Mouse (Mus musculus): ENCODE measurements at regions not wholly inside any gene's neighbourhood (a gene's known extent, or its start where the extent isn't known, plus 50 kb on each side); places are given as distances from the start of the nearest gene placed in this dataset.
A peak's percentile ranks its signal among the peaks of the same experiment; 100 is the strongest.

DNA sequence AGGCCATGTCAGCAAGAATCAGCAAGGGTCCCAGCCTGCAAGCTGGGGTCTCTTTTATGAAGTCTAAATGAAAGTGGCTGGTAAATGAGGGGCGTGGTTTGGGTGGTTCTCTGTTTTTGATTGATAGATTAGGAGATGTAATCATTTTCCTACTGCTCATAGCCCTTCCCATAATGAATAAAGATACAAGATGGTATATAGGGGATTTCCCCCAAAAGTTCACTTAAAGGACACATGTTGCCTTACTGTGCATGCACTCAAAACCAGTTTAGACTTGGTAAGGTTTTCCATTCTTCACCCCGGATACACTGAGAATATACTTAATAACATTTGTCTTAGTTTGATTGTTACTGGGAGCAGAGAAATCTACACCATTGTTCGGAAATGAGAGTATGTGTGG is 262.4 kb upstream of the Zfp703 start:
- H3K27ac ChIP-seq (ENCODE audit: insufficient read depth, low read length) = no peak overlapping the region
- no peak overlapping the region for H3K4me3 ChIP-seq (replicated peaks; ENCODE audit: insufficient read depth, low read depth, low read length)
- no peak for DNase-seq
- no peaks in the 10 kb centered on the region for H3K4me1 ChIP-seq (ENCODE audit: control insufficient read depth, insufficient read depth, low read length)
- TF ChIP-seq CTCF (IDR thresholded peaks at IDR 0.05; ENCODE audit: borderline replicate concordance, insufficient read depth, low read depth, low read length) = no peak
- no peak for TF ChIP-seq POLR2A (IDR thresholded peaks at IDR 0.05; ENCODE audit: borderline replicate concordance, insufficient read depth, low read length)
- no peaks in the 10 kb centered on the region for H3K27me3 ChIP-seq (ENCODE audit: control insufficient read depth, insufficient read depth, low read length)
- WGBS = 94% methylated on average over 3 of the region's 3 CpGs

DNA sequence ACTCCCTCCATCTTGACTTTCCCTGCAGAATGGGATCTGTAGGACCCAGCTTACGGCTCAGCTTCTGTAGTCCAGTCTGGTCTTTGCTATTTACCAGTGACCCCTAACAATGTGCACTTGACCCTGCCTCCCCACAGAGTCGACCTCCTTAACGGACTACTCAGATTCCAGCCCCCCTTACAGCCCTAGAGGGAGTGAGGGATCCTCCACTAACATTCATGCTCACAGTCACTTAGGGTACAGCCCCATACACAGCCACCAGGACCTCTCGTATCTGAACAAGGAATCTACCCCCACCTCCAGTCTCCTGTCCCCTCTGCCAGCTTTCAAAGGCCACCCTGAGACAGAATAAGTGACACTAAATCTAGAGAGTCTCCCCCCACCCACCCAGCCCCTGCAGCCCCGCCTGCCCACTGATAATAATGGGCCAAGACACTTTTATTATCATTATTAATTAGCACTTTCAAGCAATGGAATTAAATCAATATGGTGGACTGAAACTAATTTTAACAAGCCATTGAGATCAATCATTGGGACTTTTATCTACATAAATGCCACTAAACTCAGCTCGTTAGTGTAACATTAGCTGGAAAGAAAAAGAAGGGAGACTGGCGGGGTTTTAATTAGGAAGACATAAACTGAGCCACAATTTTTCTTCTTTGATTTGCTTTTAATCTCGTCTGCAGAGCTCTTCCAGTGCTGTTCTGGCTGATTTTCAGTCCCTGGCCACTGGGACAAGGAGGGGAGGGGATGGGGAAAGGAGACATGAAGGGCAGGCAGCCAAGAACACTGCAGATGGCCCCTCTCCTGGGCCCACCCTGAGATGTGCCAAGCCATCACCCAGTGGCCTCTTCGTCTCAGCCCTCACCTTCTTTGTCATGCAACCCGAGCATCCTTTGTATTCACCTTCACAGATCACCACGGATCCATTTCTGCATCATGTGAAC is 258.4 kb upstream of the Zfp703 start:
- WGBS = 69% methylated on average over 11 of the region's 11 CpGs
- no peak for DNase-seq
- no peak overlapping the region for H3K4me3 ChIP-seq (replicated peaks; ENCODE audit: insufficient read depth, low read depth, low read length)

DNA sequence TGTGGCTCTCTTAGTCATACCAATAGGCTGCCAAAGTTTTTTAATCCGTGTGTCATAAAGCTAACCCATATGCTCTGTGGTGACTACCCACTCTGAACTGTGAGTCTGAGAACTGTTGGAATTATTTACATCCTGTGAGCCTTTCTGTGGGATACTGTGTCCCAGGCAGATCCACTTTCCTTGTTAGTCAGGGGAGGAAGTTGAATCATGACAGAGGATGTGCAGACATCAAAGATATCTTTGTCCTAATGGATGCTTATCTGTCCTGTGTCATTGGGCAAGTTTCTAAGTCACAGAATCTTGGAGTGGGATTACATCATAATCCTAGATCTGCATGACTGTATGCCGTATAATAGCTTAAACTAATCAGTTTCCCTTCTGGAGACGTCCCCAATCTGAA is 254.4 kb upstream of the Zfp703 start:
- no peak for TF ChIP-seq POLR2A (IDR thresholded peaks at IDR 0.05; ENCODE audit: borderline replicate concordance, insufficient read depth, low read length)
- no peak for TF ChIP-seq CTCF (IDR thresholded peaks at IDR 0.05; ENCODE audit: borderline replicate concordance, insufficient read depth, low read depth, low read length)
- DNase-seq = peak; percentile 53 to 90
- no peaks in the 10 kb centered on the region for H3K27me3 ChIP-seq (ENCODE audit: control insufficient read depth, insufficient read depth, low read length)
- H3K27ac ChIP-seq (ENCODE audit: insufficient read depth, low read length) = peak overlapping the region; percentile 61; the same call in 1 of the 2 replicates
- H3K4me3 ChIP-seq (replicated peaks; ENCODE audit: insufficient read depth, low read depth, low read length) = no peak overlapping the region
- peaks cover 20% of the 10 kb centered on the region for H3K4me1 ChIP-seq (ENCODE audit: control insufficient read depth, insufficient read depth, low read length)
- 25% methylated on average over 3 of the region's 3 CpGs for WGBS

More for the DNA sequence above, 258.4 kb upstream of the Zfp703 start:
- H3K27me3 ChIP-seq (ENCODE audit: control insufficient read depth, insufficient read depth, low read length) = no peaks in the 10 kb centered on the region
- H3K27ac ChIP-seq (ENCODE audit: insufficient read depth, low read length) = no peak overlapping the region
- TF ChIP-seq POLR2A (IDR thresholded peaks at IDR 0.05; ENCODE audit: borderline replicate concordance, insufficient read depth, low read length) (no peak), CTCF (IDR thresholded peaks at IDR 0.05; ENCODE audit: borderline replicate concordance, insufficient read depth, low read depth, low read length) (no peak)
- peaks cover 16% of the 10 kb centered on the region; the same call in 1 of the 2 replicates for H3K4me1 ChIP-seq (ENCODE audit: control insufficient read depth, insufficient read depth, low read length)

DNA sequence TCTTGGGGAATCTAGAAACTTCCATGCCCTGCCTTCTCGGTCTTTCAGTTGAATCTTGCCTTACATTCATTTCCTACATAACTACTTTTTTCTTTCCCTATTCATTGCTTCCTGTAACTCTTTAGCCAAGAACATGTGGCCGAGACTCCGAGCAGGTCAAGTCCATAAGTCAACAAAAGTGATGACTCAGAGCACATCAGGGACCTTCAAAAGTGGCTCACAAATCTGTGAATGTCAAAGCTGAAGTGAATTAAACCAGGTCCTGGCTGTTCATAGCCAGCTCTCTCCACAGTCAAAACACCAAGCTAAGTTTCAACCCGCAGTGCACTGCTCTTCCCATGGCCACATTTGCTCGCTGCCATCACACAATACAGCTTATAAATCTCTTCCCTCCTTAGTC is 252.5 kb upstream of the Zfp703 start:
- Histone ChIP-seq H3K27ac (ENCODE audit: insufficient read depth, low read length) (no peak overlapping the region), H3K27me3 (ENCODE audit: control insufficient read depth, insufficient read depth, low read length) (no peaks in the 10 kb centered on the region), H3K4me3 (replicated peaks; ENCODE audit: insufficient read depth, low read depth, low read length) (no peak overlapping the region), H3K4me1 (ENCODE audit: control insufficient read depth, insufficient read depth, low read length) (peaks cover 20% of the 10 kb centered on the region)
- 97% methylated on average over 5 of the region's 5 CpGs for WGBS
- no peak for TF ChIP-seq POLR2A (IDR thresholded peaks at IDR 0.05; ENCODE audit: borderline replicate concordance, insufficient read depth, low read length)
- TF ChIP-seq CTCF (IDR thresholded peaks at IDR 0.05; ENCODE audit: borderline replicate concordance, insufficient read depth, low read depth, low read length) = no peak
- DNase-seq = no peak

DNA sequence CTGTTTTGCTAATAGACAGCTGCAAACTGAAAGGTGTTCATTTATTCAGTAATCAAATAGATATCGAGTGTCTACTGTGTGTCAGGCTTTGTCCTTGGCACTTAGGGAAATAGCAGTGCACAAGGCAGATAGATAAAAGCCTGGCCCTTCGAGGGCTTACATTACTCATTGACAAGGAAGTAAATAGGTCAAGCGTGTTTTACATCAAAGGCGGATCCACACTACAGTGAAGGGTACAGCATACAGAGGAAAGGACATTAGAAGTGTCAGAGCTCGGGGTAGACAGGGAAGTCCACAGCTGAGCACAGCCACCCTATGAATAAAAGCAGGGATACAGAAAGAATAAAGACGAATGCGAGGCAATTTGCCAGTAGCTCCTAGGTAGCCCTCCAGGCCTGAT is 251.6 kb upstream of the Zfp703 start:
- Histone ChIP-seq H3K27ac (ENCODE audit: insufficient read depth, low read length) (no peak overlapping the region), H3K4me3 (replicated peaks; ENCODE audit: insufficient read depth, low read depth, low read length) (no peak overlapping the region), H3K27me3 (ENCODE audit: control insufficient read depth, insufficient read depth, low read length) (no peaks in the 10 kb centered on the region), H3K4me1 (ENCODE audit: control insufficient read depth, insufficient read depth, low read length) (peaks cover 20% of the 10 kb centered on the region)
- TF ChIP-seq CTCF (IDR thresholded peaks at IDR 0.05; ENCODE audit: borderline replicate concordance, insufficient read depth, low read depth, low read length) (no peak), POLR2A (IDR thresholded peaks at IDR 0.05; ENCODE audit: borderline replicate concordance, insufficient read depth, low read length) (no peak)
- 71% methylated on average over 7 of the region's 7 CpGs for WGBS
- no peak for DNase-seq

DNA sequence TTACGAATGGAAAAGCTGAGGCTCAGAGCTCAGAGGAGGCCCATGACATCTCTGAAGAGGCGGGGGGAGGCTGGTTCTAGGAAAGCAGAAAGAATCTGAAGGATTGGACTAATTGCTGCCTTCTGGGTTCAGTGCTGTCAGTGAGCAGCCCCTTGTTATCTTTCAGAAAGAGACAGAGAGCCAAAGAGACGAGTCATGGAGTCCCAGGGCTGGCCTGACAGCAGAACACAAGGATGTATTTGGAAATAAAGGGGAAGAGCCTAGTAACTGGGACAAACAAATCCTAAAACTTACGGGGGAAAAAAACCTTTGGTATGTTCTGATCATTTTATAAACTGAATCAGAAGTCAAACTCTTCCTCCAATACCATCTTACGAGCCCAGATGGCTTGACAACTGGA is 247.8 kb upstream of the Zfp703 start:
- Histone ChIP-seq H3K27ac (ENCODE audit: insufficient read depth, low read length) (no peak overlapping the region), H3K4me1 (ENCODE audit: control insufficient read depth, insufficient read depth, low read length) (peaks cover 4% of the 10 kb centered on the region; the same call in 1 of the 2 replicates), H3K4me3 (replicated peaks; ENCODE audit: insufficient read depth, low read depth, low read length) (no peak overlapping the region), H3K27me3 (ENCODE audit: control insufficient read depth, insufficient read depth, low read length) (no peaks in the 10 kb centered on the region)
- 88% methylated on average over 5 of the region's 5 CpGs for WGBS
- no peak for DNase-seq
- no peak for TF ChIP-seq CTCF (IDR thresholded peaks at IDR 0.05; ENCODE audit: borderline replicate concordance, insufficient read depth, low read depth, low read length)
- no peak for TF ChIP-seq POLR2A (IDR thresholded peaks at IDR 0.05; ENCODE audit: borderline replicate concordance, insufficient read depth, low read length)

DNA sequence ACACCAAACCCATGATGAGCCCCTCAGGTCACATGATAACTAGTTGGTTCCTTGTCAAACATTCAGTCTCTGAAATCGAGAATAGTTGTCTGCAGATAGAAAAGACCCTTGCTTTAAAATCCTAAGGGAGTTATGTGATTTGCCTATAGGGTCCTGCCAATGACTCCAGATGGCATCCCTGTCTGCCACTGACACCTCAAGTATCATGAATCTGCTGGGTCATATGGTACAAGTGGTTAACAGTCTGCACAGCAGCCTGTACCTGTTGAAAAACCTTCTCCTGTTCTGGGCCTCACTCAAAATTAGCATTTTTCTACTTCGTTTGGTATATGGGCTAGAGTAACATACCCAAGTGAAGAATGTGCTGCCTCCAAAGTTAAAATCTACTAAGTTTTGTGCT is 246.0 kb upstream of the Zfp703 start:
- DNase-seq = no peak
- WGBS = 48% methylated on average over 2 of the region's 2 CpGs
- no peaks in the 10 kb centered on the region for H3K27me3 ChIP-seq (ENCODE audit: control insufficient read depth, insufficient read depth, low read length)
- H3K27ac ChIP-seq (ENCODE audit: insufficient read depth, low read length) = no peak overlapping the region
- no peaks in the 10 kb centered on the region for H3K4me1 ChIP-seq (ENCODE audit: control insufficient read depth, insufficient read depth, low read length)
- no peak overlapping the region for H3K4me3 ChIP-seq (replicated peaks; ENCODE audit: insufficient read depth, low read depth, low read length)
- TF ChIP-seq POLR2A (IDR thresholded peaks at IDR 0.05; ENCODE audit: borderline replicate concordance, insufficient read depth, low read length) (no peak), CTCF (IDR thresholded peaks at IDR 0.05; ENCODE audit: borderline replicate concordance, insufficient read depth, low read depth, low read length) (no peak)

DNA sequence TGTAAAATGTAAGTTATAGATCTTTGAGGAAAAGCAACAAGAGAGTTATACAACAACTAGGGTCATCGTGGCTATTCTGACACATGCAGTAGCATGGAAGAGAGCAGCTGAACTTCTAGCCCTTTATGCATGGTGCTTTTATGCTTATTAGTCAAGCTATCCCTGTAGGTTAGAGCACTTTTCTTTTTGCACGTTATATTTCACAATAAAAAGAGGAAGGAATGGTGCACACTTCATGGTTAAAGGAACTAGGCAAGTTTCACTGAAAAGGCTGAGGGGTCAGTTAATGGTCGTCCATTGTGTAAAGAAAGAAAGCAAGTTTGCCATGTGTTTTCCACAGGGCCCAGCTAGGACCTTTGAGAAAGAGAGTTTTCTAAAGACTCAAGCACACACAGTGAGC is 232.7 kb upstream of the Zfp703 start:
- no peak for DNase-seq
- Histone ChIP-seq H3K27me3 (ENCODE audit: control insufficient read depth, insufficient read depth, low read length) (no peaks in the 10 kb centered on the region), H3K27ac (ENCODE audit: insufficient read depth, low read length) (no peak overlapping the region), H3K4me1 (ENCODE audit: control insufficient read depth, insufficient read depth, low read length) (peaks cover 19% of the 10 kb centered on the region), H3K4me3 (replicated peaks; ENCODE audit: insufficient read depth, low read depth, low read length) (no peak overlapping the region)
- 85% methylated on average over 3 of the region's 3 CpGs for WGBS
- TF ChIP-seq POLR2A (IDR thresholded peaks at IDR 0.05; ENCODE audit: borderline replicate concordance, insufficient read depth, low read length) = no peak

Measured in cerebellum, adult 2 months (tissue).